Mouse (Mus musculus): ENCODE results near the gene Trpt1. TPM values are rescaled to one million over a fixed set of nuclear protein-coding genes. Genes with fewer than 3 reads are reported as not detected.

The Trpt1 gene
- total RNA-seq, 2 experiments from 2014 or later, result 18.8 to 19.6 TPM

DNA sequence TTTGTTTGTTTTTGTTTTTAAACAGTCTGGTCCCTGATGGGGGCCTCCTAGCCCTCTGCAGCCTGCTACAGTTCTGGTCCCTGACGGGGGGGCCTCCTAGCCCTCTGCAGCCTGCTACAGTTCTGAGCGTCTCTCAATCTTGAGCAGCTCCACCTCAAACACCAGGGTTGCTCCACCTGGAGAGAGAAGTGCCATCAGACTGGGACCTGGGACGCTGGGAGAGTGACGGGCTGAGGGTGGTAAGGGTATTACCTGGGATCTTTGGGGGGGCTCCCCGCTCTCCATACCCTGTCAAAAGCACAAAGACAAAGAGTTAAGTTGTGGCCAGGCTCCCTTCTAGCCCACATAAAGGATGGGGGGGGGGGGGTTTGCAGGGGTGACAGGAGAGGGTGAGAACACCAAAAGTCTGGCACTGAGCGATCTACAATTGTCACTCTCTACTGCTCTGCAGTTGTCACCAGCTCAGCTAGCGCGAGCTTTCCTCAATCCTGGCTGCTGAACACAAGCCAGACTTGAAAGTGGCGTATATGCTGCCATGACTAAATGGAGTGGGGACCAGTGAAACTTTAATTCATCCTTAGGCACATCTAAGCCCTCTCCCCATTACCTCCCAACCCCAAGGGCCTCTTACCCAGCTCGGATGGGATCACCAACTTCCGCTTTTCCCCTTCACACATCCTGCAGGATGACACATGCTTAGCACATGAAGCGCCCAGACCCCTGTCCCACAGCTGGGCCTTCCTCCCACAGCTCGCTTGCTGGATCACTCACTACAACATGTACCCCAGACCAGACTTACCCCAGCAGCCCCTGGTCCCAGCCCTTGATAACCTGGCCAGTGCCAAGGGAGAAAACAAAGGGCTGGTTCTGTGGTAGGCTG is 17.9 kb upstream of the Trpt1 start:
- DNase-seq (ENCODE audit: extremely low spot score in 1 of 2, low spot score in 2 of 2), result no peak
- TF ChIP-seq CTCF (IDR thresholded peaks at IDR 0.05), result no peak
- H3K27ac ChIP-seq, result peak overlapping the region; percentile 99; the same call in 1 of the 2 replicates
- intact Hi-C loops (cut with DNase I), result loop anchor here (2.0 to 5.0 kb wide), 2 partner anchors 36 to 55 kb away; partner anchors contain the start of genes Bad and Gpr137
- H3K4me3 ChIP-seq, result peak overlapping the region; percentile 91

DNA sequence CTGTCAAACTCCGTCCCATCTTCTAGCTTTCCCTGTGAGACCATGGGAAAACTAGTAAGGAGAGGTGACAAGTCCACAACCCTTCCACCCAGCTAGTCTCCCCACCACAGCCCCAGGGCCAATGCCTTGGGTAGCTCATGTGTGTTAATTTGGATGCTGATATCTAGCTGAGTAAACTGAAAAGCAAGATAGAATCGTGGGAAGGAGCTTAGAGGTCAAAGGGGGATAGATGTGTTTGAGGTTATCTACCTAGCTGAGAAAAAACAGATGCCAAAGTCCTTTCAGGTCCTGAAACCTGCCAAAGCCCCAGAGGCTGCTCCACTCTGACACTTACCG is 17.3 kb upstream of the Trpt1 start:
- DNase-seq (ENCODE audit: extremely low spot score in 1 of 2, low spot score in 2 of 2), result no peak
- Histone ChIP-seq H3K4me3 (peak overlapping the region; percentile 91), H3K27ac (peak overlapping the region; percentile 99; the same call in 1 of the 2 replicates)
- intact Hi-C loops (cut with DNase I), result loop anchor here (2.0 to 5.0 kb wide), 2 partner anchors 36 to 56 kb away; partner anchors contain the start of genes Bad and Gpr137
- TF ChIP-seq CTCF (IDR thresholded peaks at IDR 0.05), result no peak

DNA sequence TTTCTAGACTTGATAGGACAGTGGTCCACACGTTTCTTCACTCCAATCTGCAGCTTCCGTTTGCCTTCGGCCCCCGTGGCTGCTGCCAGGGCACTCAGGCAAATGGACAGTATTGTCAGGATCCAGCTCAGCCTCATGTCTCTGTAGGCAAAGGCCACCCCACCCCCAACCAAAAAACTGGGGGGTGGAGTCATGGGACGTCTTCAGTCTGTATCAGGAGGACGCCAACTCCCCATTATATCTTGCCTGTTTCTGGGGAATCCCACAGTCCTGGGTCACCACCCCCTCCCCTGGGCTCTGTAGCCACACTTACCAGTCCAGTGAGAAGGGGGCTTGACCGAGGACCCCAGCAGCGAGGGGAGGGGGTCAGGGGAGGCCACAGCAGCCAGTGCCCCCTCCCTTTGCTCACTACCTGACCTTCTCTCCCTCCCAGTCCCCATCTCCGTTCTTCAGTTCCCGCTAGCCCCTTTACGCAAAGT is 16.9 kb upstream of the Trpt1 start:
- DNase-seq (ENCODE audit: extremely low spot score in 1 of 2, low spot score in 2 of 2), result peak; percentile 43

DNA sequence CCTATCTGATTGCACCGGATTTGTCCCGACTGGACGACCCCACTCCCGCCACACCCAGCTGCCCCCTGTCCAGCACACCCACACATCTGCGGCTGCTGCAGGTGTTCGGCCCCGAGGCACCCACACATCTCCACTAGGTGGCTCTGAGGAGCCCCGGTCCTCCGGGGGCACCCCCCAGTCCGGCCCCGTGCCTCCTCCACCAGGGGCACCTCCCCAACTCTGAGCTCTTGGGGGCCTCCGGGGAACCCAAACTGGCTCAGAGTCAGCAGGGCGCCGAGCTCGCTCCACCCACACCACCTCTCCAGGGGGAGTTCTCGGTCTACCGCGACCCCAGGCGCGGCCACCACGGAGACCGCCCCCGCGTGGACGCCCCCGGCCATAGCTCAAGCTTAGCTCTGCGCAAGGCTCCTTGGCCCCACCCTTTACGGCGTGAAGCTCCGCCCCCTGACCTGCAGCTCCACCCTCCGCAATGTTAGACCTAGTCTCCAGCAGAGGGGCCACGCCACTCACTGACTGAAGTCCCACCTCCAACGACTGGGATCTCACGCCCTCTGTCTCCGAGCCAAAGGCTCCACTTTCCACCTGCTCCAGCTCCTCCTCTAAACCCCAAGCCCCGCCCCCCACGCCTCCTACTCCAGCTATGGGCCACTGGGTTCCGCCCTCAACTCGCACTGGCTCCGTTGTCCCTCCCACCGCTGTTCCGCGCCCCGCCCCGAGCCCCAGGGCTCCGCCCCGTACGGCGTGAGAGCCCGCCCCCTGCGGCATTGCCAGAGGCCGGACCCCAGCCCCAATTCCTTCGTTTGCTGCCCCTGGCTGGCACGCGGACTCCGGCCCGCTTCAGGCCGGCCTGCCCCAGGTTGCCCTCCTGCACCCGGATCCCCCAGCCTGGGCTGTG is 16.2 kb upstream of the Trpt1 start:
- TF ChIP-seq CTCF (IDR thresholded peaks at IDR 0.05), result peak; percentile 66
- intact Hi-C loops (cut with DNase I), result loop anchor here (2.0 to 5.0 kb wide), 2 partner anchors 37 to 57 kb away; partner anchors contain the start of genes Bad and Gpr137
- peak overlapping the region; percentile 91 for H3K4me3 ChIP-seq
- DNase-seq (ENCODE audit: extremely low spot score in 1 of 2, low spot score in 2 of 2), result peak; percentile 98 to 100
- H3K27ac ChIP-seq, result peak overlapping the region; percentile 99

More for the DNA sequence above, 16.9 kb upstream of the Trpt1 start:
- no peak for TF ChIP-seq CTCF (IDR thresholded peaks at IDR 0.05)
- intact Hi-C loops (cut with DNase I), result loop anchor here (2.0 to 5.0 kb wide), 2 partner anchors 37 to 56 kb away; partner anchors contain the start of genes Bad and Gpr137
- Histone ChIP-seq H3K4me3 (peak overlapping the region; percentile 91), H3K27ac (peak overlapping the region; percentile 99)

DNA sequence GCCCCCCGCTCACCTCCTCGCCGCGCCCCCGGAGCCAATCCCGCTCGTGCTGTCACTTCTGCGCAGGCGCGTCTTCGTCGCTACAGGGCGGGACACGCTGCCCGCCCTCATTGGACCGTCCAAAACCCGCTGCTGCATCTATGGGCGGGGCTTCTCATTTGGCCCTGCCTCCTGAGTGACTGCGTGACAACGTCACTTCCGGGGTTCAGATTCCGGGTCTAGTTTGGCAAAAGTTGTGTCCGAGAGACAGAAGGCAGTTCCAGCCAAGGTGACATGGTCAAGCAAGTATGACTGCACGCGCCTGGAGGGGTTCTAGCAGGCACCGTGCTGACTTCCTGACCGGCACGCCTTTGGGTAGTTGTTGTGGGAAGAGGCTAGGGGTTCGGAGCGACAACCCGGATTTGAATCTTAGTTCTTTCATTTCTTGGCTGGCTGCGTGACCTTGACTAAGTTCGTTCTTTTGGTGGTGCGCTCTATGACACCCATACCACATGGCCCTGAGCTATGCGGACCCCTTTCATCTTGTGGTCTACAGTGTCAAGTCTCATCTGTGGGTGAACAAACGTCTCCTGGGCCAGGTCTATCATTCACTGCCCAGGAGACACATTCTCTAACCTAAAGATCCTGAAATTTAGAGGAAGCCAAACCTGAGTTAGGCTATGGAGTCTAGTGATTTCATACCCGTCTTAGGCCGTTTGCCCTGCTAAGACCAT is 15.4 kb upstream of the Trpt1 start, which contains the start of gene Fkbp2:
Gene Fkbp2, minus strand, starts transcription at position 121 of the 713 bp plus-strand sequence.
- intact Hi-C loops (cut with DNase I), result no loop called here
- H3K4me3 ChIP-seq, result peak within 1 kb of the TSS; percentile 91
- peak within 1 kb of the TSS; percentile 99 for H3K27ac ChIP-seq
- no peak for TF ChIP-seq CTCF (IDR thresholded peaks at IDR 0.05)
- DNase-seq (ENCODE audit: extremely low spot score in 1 of 2, low spot score in 2 of 2), result peak; percentile 97 to 98

- no peak for TF ChIP-seq CTCF (IDR thresholded peaks at IDR 0.05)
- DNase-seq (ENCODE audit: extremely low spot score in 1 of 2, low spot score in 2 of 2), result no peak
- H3K4me3 ChIP-seq, result no peak overlapping the region
- intact Hi-C loops (cut with DNase I), result no loop called here
- H3K27ac ChIP-seq, result no peak overlapping the region; the same call in 1 of the 2 replicates
Measured at GRCm38 (mm10) chr19:6981465-6981864, 14.5 kb upstream of the Trpt1 start.

GRCm38 (mm10) chr19:6983621-6984020 is 12.3 kb upstream of the Trpt1 start:
- no peak for TF ChIP-seq CTCF (IDR thresholded peaks at IDR 0.05)
- intact Hi-C loops (cut with DNase I), result no loop called here
- Histone ChIP-seq H3K4me3 (no peak overlapping the region), H3K27ac (no peak overlapping the region)
- DNase-seq (ENCODE audit: extremely low spot score in 1 of 2, low spot score in 2 of 2), result no peak

DNA sequence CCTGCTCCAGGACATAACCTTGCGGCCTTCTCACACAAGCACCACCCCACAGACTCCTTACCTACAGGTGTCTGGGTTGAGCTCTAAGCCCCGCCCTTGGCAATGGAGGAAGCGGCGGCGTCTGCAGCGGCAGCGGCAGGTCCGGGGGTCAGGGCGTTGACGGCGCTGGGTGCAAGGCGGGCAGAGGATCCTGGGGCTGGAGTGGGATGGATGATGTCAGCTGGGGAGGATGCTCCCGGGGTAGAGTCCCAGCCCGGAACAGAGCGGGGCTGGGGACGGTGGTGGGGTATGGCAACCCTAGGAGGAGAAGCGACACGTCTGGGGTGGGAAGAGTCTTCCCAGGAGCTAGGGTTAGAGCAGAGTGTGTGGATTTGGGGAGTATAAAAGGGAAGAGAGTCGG is 10.6 kb upstream of the Trpt1 start:
- DNase-seq (ENCODE audit: extremely low spot score in 1 of 2, low spot score in 2 of 2), result no peak
- Histone ChIP-seq H3K4me3 (no peak overlapping the region), H3K27ac (no peak overlapping the region)
- no peak for TF ChIP-seq CTCF (IDR thresholded peaks at IDR 0.05)
- intact Hi-C loops (cut with DNase I), result no loop called here

GRCm38 (mm10) chr19:6985951-6986708 is 9.8 kb upstream of the Trpt1 start:
- DNase-seq (ENCODE audit: extremely low spot score in 1 of 2, low spot score in 2 of 2), result no peak
- no peak for TF ChIP-seq CTCF (IDR thresholded peaks at IDR 0.05)
- intact Hi-C loops (cut with DNase I), result no loop called here
- Histone ChIP-seq H3K4me3 (peak overlapping the region; percentile 78), H3K27ac (peak overlapping the region; percentile 97)
